Mouse (Mus musculus): ENCODE measurements at regions not wholly inside any gene's neighbourhood (a gene's known extent, or its start where the extent isn't known, plus 50 kb on each side); places are given as distances from the start of the nearest gene placed in this dataset.

DNA sequence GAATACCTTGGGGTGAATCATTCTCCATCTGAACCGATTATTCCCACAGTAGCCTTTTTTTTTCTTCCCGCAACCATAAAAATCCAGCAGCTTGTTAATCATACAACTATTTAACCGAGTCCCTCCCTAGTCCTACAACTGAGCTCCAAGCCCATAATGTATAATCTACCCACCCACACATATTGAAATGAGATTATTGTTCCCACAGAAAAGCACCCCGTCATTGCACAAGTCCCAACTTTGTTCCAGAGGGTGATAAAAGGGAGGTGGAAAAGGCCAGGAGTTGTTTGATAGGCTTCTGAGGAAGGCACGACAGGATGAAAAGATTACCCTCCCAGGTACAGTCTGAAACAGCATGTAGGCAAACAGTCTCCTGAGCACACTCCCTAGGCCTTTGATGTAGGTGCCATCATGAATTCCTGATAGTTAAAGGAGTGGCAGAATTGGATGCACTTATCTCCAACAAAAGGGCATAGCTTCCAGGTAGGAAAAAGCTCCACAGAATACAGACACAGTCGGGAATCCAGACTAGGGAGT, 583.6 kb upstream of the A1bg start:
- TF ChIP-seq CTCF (IDR thresholded peaks at IDR 0.05; ENCODE audit: low read depth) (no peak), EP300 (IDR thresholded peaks at IDR 0.05; ENCODE audit: low read depth) (no peak)

Measured in heart, postnatal 0 days (tissue).